Mouse (Mus musculus) heart, adult 2 months (tissue): ENCODE measurements at regions not wholly inside any gene's neighbourhood (a gene's known extent, or its start where the extent isn't known, plus 50 kb on each side); places are given as distances from the start of the nearest gene placed in this dataset.

Experiments used
- CTCF ChIP-seq: fragments of 200-600 bp; IDR thresholded peaks from 2 replicates; pipeline ENCODE4 v1.8.1; 2022; ENCODE audit warnings: antibody characterized with exemption, mild to moderate bottlenecking, moderate library complexity
- POLR2A ChIP-seq: fragments of 200-500 bp; IDR thresholded peaks from 2 replicates; pipeline ENCODE4 v1.6.1; 2011; ENCODE audit warnings: mild to moderate bottlenecking, low read depth, low read length, control low read depth; ENCODE audit not compliant: insufficient read depth

DNA sequence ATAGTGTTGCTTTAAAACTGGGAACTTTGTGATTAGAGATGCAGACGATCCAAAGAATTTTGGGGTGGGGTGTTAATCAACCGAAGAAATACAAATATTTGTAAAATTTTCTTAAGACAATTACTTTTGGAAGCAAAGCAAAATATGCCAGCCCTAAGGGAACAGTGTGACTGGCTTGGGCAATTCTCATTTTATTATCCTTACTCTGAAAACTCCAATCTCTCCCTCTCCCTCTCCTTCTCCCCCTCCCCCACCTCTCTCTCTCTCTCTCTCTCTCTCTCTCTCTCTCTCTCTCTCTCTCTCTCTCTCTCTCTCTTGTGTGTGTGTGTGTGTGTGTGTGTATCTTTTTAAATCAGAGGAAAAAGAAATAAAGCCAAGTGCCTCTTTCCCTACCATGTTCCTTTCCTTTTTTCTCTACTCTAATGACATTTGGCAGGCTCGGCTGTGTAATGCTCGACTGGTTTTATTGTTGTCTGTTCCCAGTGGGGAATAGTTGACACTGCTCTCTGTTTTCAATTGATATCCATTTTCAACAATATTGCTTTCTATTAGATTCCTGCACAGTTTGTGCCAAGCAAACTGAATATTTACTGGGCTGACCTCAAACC is 367.5 kb upstream of the Fam92a start:
- TF ChIP-seq CTCF (no peak), POLR2A (no peak)
